Mouse (Mus musculus): ENCODE results near the gene Nrip1. TPM values are rescaled to one million over a fixed set of nuclear protein-coding genes. Genes with fewer than 3 reads are reported as not detected.

Gene Nrip1
- total and polyA plus RNA-seq, 3 experiments = 10.4 to 91.1 (median 25.0) TPM

GRCm38 (mm10) chr16:76324411-76325314 is 49.0 kb downstream of the Nrip1 start:
- Histone ChIP-seq H3K9me3 (replicated peaks) (no peaks in the 10 kb centered on the region), H3K36me3 (replicated peaks) (peaks cover 58% of the 10 kb centered on the region), H3K4me1 (ENCODE audit: insufficient read depth, low read depth, low read length) (peaks cover 78% of the 10 kb centered on the region), H3K4me3 (ENCODE audit: low read depth, low read length) (no peak overlapping the region; the same call in 1 of the 2 replicates), H3K27me3 (ENCODE audit: insufficient read depth, low read length) (no peaks in the 10 kb centered on the region)
- TF ChIP-seq POLR2AphosphoS5 (IDR thresholded peaks at IDR 0.05; ENCODE audit: insufficient replicate concordance, low read depth, low read length) = no peak
- no peak for TF ChIP-seq GATA1 (IDR thresholded peaks at IDR 0.05; ENCODE audit: borderline replicate concordance, low read length)
- TF ChIP-seq TAL1 (conservative IDR thresholded peaks at IDR 0.05; ENCODE audit: low read depth, low read length) = no peak
- no peak for TF ChIP-seq CTCF (IDR thresholded peaks at IDR 0.05; ENCODE audit: low read depth, low read length)
- TF ChIP-seq GATA2 (IDR thresholded peaks at IDR 0.05; ENCODE audit: borderline replicate concordance, low read depth, low read length) = no peak
- ATAC-seq (ENCODE audit: extremely low read depth, insufficient number of reproducible peaks, low FRiP score, poor library complexity, severe bottlenecking) (no peak), DNase-seq (ENCODE audit: low spot score) (no peak)

DNA sequence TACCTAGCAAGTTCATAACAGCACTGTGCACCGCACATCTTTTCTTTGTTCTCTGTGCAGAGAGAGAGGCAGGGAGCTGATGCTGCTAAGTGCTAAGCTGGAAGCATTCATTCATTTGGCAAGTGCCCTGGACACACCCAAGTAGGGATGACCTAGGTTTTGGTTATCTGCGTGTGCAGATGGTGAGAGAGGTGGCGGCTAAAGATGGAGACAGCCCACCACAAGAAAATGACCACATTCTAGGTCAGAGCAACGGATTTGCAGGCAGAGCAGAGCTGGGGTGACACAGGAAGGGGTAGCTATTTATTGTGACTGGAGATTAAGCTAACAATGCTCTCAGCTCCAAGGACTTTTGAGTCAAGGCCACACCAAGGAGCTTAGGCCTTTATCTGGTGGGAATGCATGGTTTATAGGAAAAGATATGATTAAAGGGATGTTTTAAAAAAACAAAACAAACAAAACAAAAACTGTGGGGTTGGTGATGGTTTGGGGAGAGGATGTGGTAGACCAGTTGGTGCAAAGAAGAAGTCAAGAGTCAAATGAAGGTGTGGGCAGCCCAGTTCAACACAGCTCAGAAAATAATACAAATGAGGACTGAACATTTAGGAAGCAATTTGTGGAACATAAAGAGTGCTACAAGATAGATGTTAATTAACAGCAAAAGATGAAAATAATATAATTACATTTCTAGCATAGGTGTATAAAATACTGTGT is 49.9 kb downstream of the Nrip1 start:
- Histone ChIP-seq H3K4me1 (ENCODE audit: insufficient read depth, low read depth, low read length) (peaks cover 84% of the 10 kb centered on the region), H3K4me3 (ENCODE audit: low read depth, low read length) (peak overlapping the region; percentile 13; the same call in 1 of the 2 replicates), H3K9me3 (replicated peaks) (no peaks in the 10 kb centered on the region), H3K27me3 (ENCODE audit: insufficient read depth, low read length) (no peaks in the 10 kb centered on the region), H3K36me3 (replicated peaks) (peaks cover 52% of the 10 kb centered on the region)
- DNase-seq (ENCODE audit: low spot score) = peak; percentile 52
- ATAC-seq (ENCODE audit: extremely low read depth, insufficient number of reproducible peaks, low FRiP score, poor library complexity, severe bottlenecking) = peak; percentile 91
- TF ChIP-seq TAL1 (conservative IDR thresholded peaks at IDR 0.05; ENCODE audit: low read depth, low read length) (peak; percentile 91), CTCF (IDR thresholded peaks at IDR 0.05; ENCODE audit: low read depth, low read length) (no peak)

- H3K9me3 ChIP-seq (replicated peaks) = no peaks in the 10 kb centered on the region
- no peaks in the 10 kb centered on the region for H3K27me3 ChIP-seq (ENCODE audit: insufficient read depth, low read length)
- DNase-seq (ENCODE audit: low spot score) (no peak), ATAC-seq (ENCODE audit: extremely low read depth, insufficient number of reproducible peaks, low FRiP score, poor library complexity, severe bottlenecking) (no peak)
- peaks cover 90% of the 10 kb centered on the region for H3K4me1 ChIP-seq (ENCODE audit: insufficient read depth, low read depth, low read length)
- no peak for TF ChIP-seq GATA1 (IDR thresholded peaks at IDR 0.05; ENCODE audit: borderline replicate concordance, low read length)
- TF ChIP-seq TAL1 (conservative IDR thresholded peaks at IDR 0.05; ENCODE audit: low read depth, low read length) = no peak
- TF ChIP-seq GATA2 (IDR thresholded peaks at IDR 0.05; ENCODE audit: borderline replicate concordance, low read depth, low read length) = no peak
- no peak for TF ChIP-seq CTCF (IDR thresholded peaks at IDR 0.05; ENCODE audit: low read depth, low read length)
- no peak for TF ChIP-seq POLR2AphosphoS5 (IDR thresholded peaks at IDR 0.05; ENCODE audit: insufficient replicate concordance, low read depth, low read length)
- no peak overlapping the region for H3K4me3 ChIP-seq (ENCODE audit: low read depth, low read length)
- peaks cover 54% of the 10 kb centered on the region for H3K36me3 ChIP-seq (replicated peaks)
Measured at GRCm38 (mm10) chr16:76323141-76323540, 50.5 kb downstream of the Nrip1 start.

- no peak for DNase-seq (ENCODE audit: low spot score)
- ATAC-seq (ENCODE audit: extremely low read depth, insufficient number of reproducible peaks, low FRiP score, poor library complexity, severe bottlenecking) = no peak
- H3K9me3 ChIP-seq (replicated peaks) = no peaks in the 10 kb centered on the region
- peaks cover 91% of the 10 kb centered on the region for H3K4me1 ChIP-seq (ENCODE audit: insufficient read depth, low read depth, low read length)
- no peak overlapping the region for H3K4me3 ChIP-seq (ENCODE audit: low read depth, low read length)
- H3K27me3 ChIP-seq (ENCODE audit: insufficient read depth, low read length) = no peaks in the 10 kb centered on the region
- TF ChIP-seq GATA2 (IDR thresholded peaks at IDR 0.05; ENCODE audit: borderline replicate concordance, low read depth, low read length) (no peak), CTCF (IDR thresholded peaks at IDR 0.05; ENCODE audit: low read depth, low read length) (no peak), GATA1 (IDR thresholded peaks at IDR 0.05; ENCODE audit: borderline replicate concordance, low read length) (no peak), TAL1 (conservative IDR thresholded peaks at IDR 0.05; ENCODE audit: low read depth, low read length) (no peak), POLR2AphosphoS5 (IDR thresholded peaks at IDR 0.05; ENCODE audit: insufficient replicate concordance, low read depth, low read length) (no peak)
- H3K36me3 ChIP-seq (replicated peaks) = peaks cover 46% of the 10 kb centered on the region
Measured at GRCm38 (mm10) chr16:76321527-76322165, 52.0 kb downstream of the Nrip1 start.

GRCm38 (mm10) chr16:76320118-76320473 is 53.5 kb downstream of the Nrip1 start:
- DNase-seq (ENCODE audit: low spot score) = no peak
- Histone ChIP-seq H3K36me3 (replicated peaks) (peaks cover 33% of the 10 kb centered on the region), H3K27me3 (ENCODE audit: insufficient read depth, low read length) (no peaks in the 10 kb centered on the region), H3K4me3 (ENCODE audit: low read depth, low read length) (no peak overlapping the region), H3K4me1 (ENCODE audit: insufficient read depth, low read depth, low read length) (peaks cover 89% of the 10 kb centered on the region), H3K9me3 (replicated peaks) (no peaks in the 10 kb centered on the region)
- no peak for ATAC-seq (ENCODE audit: extremely low read depth, insufficient number of reproducible peaks, low FRiP score, poor library complexity, severe bottlenecking)
- no peak for TF ChIP-seq POLR2AphosphoS5 (IDR thresholded peaks at IDR 0.05; ENCODE audit: insufficient replicate concordance, low read depth, low read length)
- TF ChIP-seq GATA2 (IDR thresholded peaks at IDR 0.05; ENCODE audit: borderline replicate concordance, low read depth, low read length) = no peak
